Mouse (Mus musculus) liver, embryonic 16.5 days (tissue): Measurements from ENCODE around the gene Nfix. TPM values are rescaled to one million over a fixed set of nuclear protein-coding genes. Genes with fewer than 3 reads are reported as not detected.

Source experiments
- ATAC-seq: fragments of 200-750 bp; cut with Nextera tagmentation; 2 replicates; pipeline ENCODE4 v1.8.0; 2017; ENCODE audit warnings: low read depth, mild to moderate bottlenecking, moderate number of reproducible peaks, moderate library complexity
- H3K27ac ChIP-seq: fragments of 300-500 bp; sonication (generic); 2 replicates; pipeline ENCODE4 v1.5.1; 2014; ENCODE audit warnings: mild to moderate bottlenecking, low read length
- H3K27me3 ChIP-seq: fragments of 300-500 bp; sonication (generic); 2 replicates; pipeline ENCODE4 v1.6.1; 2014; ENCODE audit warnings: low read depth, low read length, mixed read lengths; ENCODE audit not compliant: control insufficient read depth, insufficient read depth
- H3K36me3 ChIP-seq: fragments of 300-500 bp; sonication (generic); 2 replicates; pipeline ENCODE4 v1.6.1; 2014; ENCODE audit warnings: mild to moderate bottlenecking; ENCODE audit not compliant: control insufficient read depth, insufficient read depth
- H3K4me1 ChIP-seq: fragments of 300-500 bp; sonication (generic); 2 replicates; pipeline ENCODE4 v1.6.1; 2014; ENCODE audit warnings: low read depth, low read length, mixed read lengths; ENCODE audit not compliant: control insufficient read depth
- H3K4me2 ChIP-seq: fragments of 300-500 bp; sonication (generic); 2 replicates; pipeline ENCODE4 v1.6.1; 2014; ENCODE audit warnings: low read depth, low read length, mixed read lengths
- H3K4me3 ChIP-seq: fragments of 300-500 bp; sonication (generic); 2 replicates; pipeline ENCODE4 v1.5.1; 2014; ENCODE audit warnings: low read depth, mild to moderate bottlenecking, low read length
- H3K9ac ChIP-seq: fragments of 300-500 bp; sonication (generic); 2 replicates; pipeline ENCODE4 v1.6.1; 2014; ENCODE audit warnings: low read depth, low read length
- H3K9me3 ChIP-seq: fragments of 300-500 bp; sonication (generic); replicated peaks from 2 replicates; pipeline ENCODE4 v1.6.1; 2016; ENCODE audit warnings: low read length; ENCODE audit not compliant: control insufficient read depth
- WGBS: fragments of 180-500 bp; shearing (Covaris S2); extraction: QIAGEN DNeasy Blood & Tissue Kit; methylation state at CpG from one replicate; pipeline ENCODE4 v1.1.7; 2014; ENCODE audit not compliant: insufficient replicate concordance; 5-methylcytosine and 5-hydroxymethylcytosine counted together
- polyA plus RNA-seq: library from polyadenylated mRNA; unstranded; fragments of >200 nt; fragmentation: Nextera tagmentation; extraction: Ambion mirVana; gene quantifications from 2 replicates; pipeline ENCODE4 v1.2.1, GENCODE M21; 2015

The Nfix gene
- polyA plus RNA-seq, 1 experiment from 2014 or later, result 2.0 TPM

GRCm38 (mm10) chr8:84780949-84781680, 19.0 kb downstream of the Nfix start:
- H3K27ac ChIP-seq, result no peak overlapping the region
- H3K4me1 ChIP-seq, result no peaks in the 10 kb centered on the region; the same call in 1 of the 2 replicates
- 51% methylated on average over 6 of the region's 6 CpGs for WGBS
- H3K9me3 ChIP-seq, result no peaks in the 10 kb centered on the region
- no peaks in the 10 kb centered on the region for H3K36me3 ChIP-seq
- H3K27me3 ChIP-seq, result peaks cover 100% of the 10 kb centered on the region
- no peak for ATAC-seq
- no peak overlapping the region for H3K9ac ChIP-seq
- no peak overlapping the region for H3K4me3 ChIP-seq
- no peak overlapping the region for H3K4me2 ChIP-seq

DNA sequence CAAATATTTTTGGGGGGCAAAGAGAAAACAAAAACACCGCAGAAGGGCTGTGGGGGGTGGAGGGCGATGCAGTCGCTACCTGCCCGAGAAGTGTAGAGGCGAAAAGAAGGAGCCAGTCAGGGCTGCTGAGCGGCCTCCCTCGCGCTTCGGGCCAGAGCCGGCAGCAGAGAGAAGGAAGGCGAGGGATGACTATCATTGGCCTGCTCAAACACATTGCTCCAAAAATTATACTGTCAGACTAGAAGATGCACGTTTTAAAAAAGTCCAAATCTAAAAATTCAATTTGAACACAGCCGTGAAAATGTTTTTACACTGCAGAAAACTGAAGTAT, 20.0 kb downstream of the Nfix start:
- no peak for ATAC-seq
- no peaks in the 10 kb centered on the region for H3K9me3 ChIP-seq
- H3K27me3 ChIP-seq, result peaks cover 100% of the 10 kb centered on the region
- no peaks in the 10 kb centered on the region; the same call in 1 of the 2 replicates for H3K4me1 ChIP-seq
- no peak overlapping the region for H3K4me2 ChIP-seq
- H3K27ac ChIP-seq, result no peak overlapping the region
- H3K4me3 ChIP-seq, result no peak overlapping the region
- no peak overlapping the region for H3K9ac ChIP-seq
- 27% methylated on average over 13 of the region's 13 CpGs for WGBS
- no peaks in the 10 kb centered on the region for H3K36me3 ChIP-seq

GRCm38 (mm10) chr8:84779519-84780224, 20.5 kb downstream of the Nfix start:
- Histone ChIP-seq H3K36me3 (no peaks in the 10 kb centered on the region), H3K27me3 (peaks cover 99% of the 10 kb centered on the region), H3K27ac (no peak overlapping the region), H3K9ac (no peak overlapping the region), H3K4me1 (no peaks in the 10 kb centered on the region; the same call in 1 of the 2 replicates), H3K4me2 (no peak overlapping the region), H3K4me3 (no peak overlapping the region), H3K9me3 (no peaks in the 10 kb centered on the region)
- no peak for ATAC-seq
- WGBS, result 25% methylated on average over 19 of the region's 19 CpGs

- H3K4me3 ChIP-seq, result no peak overlapping the region
- H3K9me3 ChIP-seq, result no peaks in the 10 kb centered on the region
- H3K27ac ChIP-seq, result no peak overlapping the region
- no peaks in the 10 kb centered on the region; the same call in 1 of the 2 replicates for H3K4me1 ChIP-seq
- peaks cover 99% of the 10 kb centered on the region for H3K27me3 ChIP-seq
- no peaks in the 10 kb centered on the region for H3K36me3 ChIP-seq
- H3K9ac ChIP-seq, result no peak overlapping the region
- no peak for ATAC-seq
- 37% methylated on average over 11 of the region's 11 CpGs for WGBS
- no peak overlapping the region for H3K4me2 ChIP-seq
These were observed 21.3 kb downstream of the Nfix start for GRCm38 (mm10) chr8:84778638-84779380.

GRCm38 (mm10) chr8:84777899-84778637, 22.1 kb downstream of the Nfix start:
- Histone ChIP-seq H3K9ac (no peak overlapping the region), H3K4me1 (no peaks in the 10 kb centered on the region; the same call in 1 of the 2 replicates), H3K4me3 (no peak overlapping the region), H3K27me3 (peaks cover 99% of the 10 kb centered on the region), H3K27ac (no peak overlapping the region), H3K9me3 (no peaks in the 10 kb centered on the region), H3K4me2 (no peak overlapping the region), H3K36me3 (no peaks in the 10 kb centered on the region)
- WGBS, result 58% methylated on average over 10 of the region's 10 CpGs
- ATAC-seq, result no peak

DNA sequence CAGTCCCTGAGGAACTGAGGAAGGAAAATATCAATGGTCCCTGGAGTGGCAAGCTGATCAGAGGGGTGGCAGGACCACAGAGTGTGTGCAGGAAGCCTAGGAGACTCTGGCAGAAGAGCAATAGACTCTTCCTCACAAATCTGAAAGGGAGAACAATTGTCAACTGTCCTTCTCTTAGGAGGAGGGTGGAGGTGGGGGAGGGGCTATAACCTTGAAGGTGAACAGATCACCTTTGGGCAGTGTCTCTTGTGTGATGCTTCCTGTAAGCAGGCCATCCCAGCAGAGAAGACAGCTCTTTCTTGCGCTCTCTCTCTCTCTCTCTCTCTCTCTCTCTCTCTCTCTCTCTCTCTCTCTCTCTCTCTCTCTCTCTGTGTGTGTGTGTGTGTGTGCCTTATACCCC, 23.6 kb downstream of the Nfix start:
- no peaks in the 10 kb centered on the region for H3K9me3 ChIP-seq
- WGBS, result 67% methylated on average over 1 of the region's 1 CpGs
- ATAC-seq, result no peak

DNA sequence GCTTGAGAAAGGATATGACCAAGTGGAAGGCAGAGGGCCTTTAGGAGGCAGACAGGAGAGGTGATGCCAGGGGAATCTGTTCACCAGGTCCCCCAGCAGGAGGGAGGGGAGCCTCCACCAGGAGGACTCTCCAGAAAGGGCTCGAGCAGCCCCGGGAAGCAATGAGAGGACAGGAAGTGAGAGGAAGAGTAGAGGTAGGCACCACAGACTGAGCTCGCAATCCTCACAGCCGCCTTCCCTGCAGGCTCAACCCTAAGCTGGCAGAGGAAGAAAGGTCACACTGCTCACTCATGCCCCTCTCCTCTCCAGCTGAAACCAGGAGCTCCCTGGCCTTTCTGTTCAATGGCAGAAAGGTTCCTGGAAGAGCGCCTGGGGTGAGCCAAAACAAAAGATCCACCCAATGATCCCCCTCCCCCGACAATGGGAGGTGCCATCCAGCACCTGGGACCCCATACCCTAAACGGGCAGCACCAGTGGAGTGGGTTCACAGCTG, 24.5 kb downstream of the Nfix start:
- Histone ChIP-seq H3K4me3 (no peak overlapping the region), H3K36me3 (no peaks in the 10 kb centered on the region), H3K27me3 (peaks cover 95% of the 10 kb centered on the region), H3K9me3 (no peaks in the 10 kb centered on the region), H3K4me1 (no peaks in the 10 kb centered on the region; the same call in 1 of the 2 replicates), H3K9ac (no peak overlapping the region), H3K27ac (no peak overlapping the region), H3K4me2 (no peak overlapping the region)
- ATAC-seq, result no peak
- 23% methylated on average over 7 of the region's 7 CpGs for WGBS

More for the DNA sequence above, 23.6 kb downstream of the Nfix start:
- Histone ChIP-seq H3K27me3 (peaks cover 99% of the 10 kb centered on the region), H3K4me3 (no peak overlapping the region), H3K36me3 (no peaks in the 10 kb centered on the region), H3K4me2 (no peak overlapping the region), H3K4me1 (no peaks in the 10 kb centered on the region; the same call in 1 of the 2 replicates), H3K9ac (no peak overlapping the region), H3K27ac (no peak overlapping the region)

- Histone ChIP-seq H3K4me3 (no peak overlapping the region), H3K27ac (no peak overlapping the region), H3K9me3 (no peaks in the 10 kb centered on the region), H3K4me1 (peaks cover 2% of the 10 kb centered on the region; the same call in 1 of the 2 replicates), H3K27me3 (peaks cover 90% of the 10 kb centered on the region), H3K9ac (no peak overlapping the region), H3K36me3 (no peaks in the 10 kb centered on the region), H3K4me2 (no peak overlapping the region)
- 13% methylated on average over 13 of the region's 13 CpGs for WGBS
- no peak for ATAC-seq
These were observed 25.0 kb downstream of the Nfix start for GRCm38 (mm10) chr8:84775105-84775591.
